Mouse (Mus musculus) lung, adult 2 months (tissue): ENCODE results near the gene Ccnj.

Experiments
- CTCF ChIP-seq: fragments of 200-500 bp; IDR thresholded peaks from 2 replicates; pipeline ENCODE4 v1.5.1; 2011; ENCODE audit warnings: mild to moderate bottlenecking, low read length, control low read depth; ENCODE audit not compliant: insufficient read depth
- POLR2A ChIP-seq: fragments of 200-500 bp; IDR thresholded peaks from 2 replicates; pipeline ENCODE4 v1.6.1; 2011; ENCODE audit warnings: low read depth, mild to moderate bottlenecking, control low read depth, low read length, borderline replicate concordance; ENCODE audit errors: extremely low read depth

- no peak for TF ChIP-seq CTCF
- no peak for TF ChIP-seq POLR2A
These were observed 9.7 kb upstream of the Ccnj start for GRCm38 (mm10) chr19:40821306-40821825.
